ENCODE assay signal across 18 mouse cellular contexts in genomic region chr6:112497456-112497855, GRCm38 (mm10). TPM values are rescaled to one million over a fixed set of nuclear protein-coding genes. Genes with fewer than 3 reads are reported as not detected.
"Had no signal": no experiment of that assay in that cellular context is flagged by ENCODE, and none has a peak within 500 bp of the region (broad histone marks: within the 10 kb centered on the region; RNA-seq: fewer than 3 reads in every experiment).

No protein-coding gene starts in this region.

- H3K27ac ChIP-seq: neural tube, embryonic 13.5 days; neural tube, embryonic 15.5 days; stomach, embryonic 15.5 days; stomach, postnatal 0 days had no signal

- H3K4me1 ChIP-seq: neural tube, embryonic 15.5 days had no signal

- H3K36me3 ChIP-seq: neural tube, embryonic 13.5 days; neural tube, embryonic 15.5 days; stomach, embryonic 15.5 days had no signal

- H3K9ac ChIP-seq: neural tube, embryonic 13.5 days; neural tube, embryonic 15.5 days; stomach, embryonic 15.5 days had no signal

- H3K27me3 ChIP-seq: stomach, embryonic 15.5 days had no signal

- DNase-seq: retina, postnatal 1 day; right cerebral cortex, adult 18-20 months; right cerebral cortex, postnatal 14 days; right cerebral cortex, postnatal 25 days; right cerebral cortex, postnatal 4 days; spleen, adult 18-20 months; thymus, adult 18-20 months; thymus, adult 2 months; thymus, postnatal 14 days; thymus, postnatal 25 days; thymus, postnatal 36 days; thymus, postnatal 4 days had no signal

- H3K4me3 ChIP-seq: neural tube, embryonic 13.5 days; neural tube, embryonic 15.5 days; stomach, embryonic 15.5 days had no signal

RNA-seq across cellular contexts. Expression of gene Oxtr, which starts 7.7 kb away (rescaled TPM):
- total RNA-seq: neutrophil, adult 5-6 weeks had no signal

RNA-seq across cellular contexts. Expression of gene Cav3, which starts 38.2 kb away (rescaled TPM):
- total RNA-seq: neutrophil, adult 5-6 weeks had no signal
- polyA plus RNA-seq: stomach, embryonic 14.5 days had no signal
